Mouse (Mus musculus) spleen, adult 12 weeks (tissue): Measurements from ENCODE around the gene Elavl3.
A peak's percentile ranks its signal among the peaks of the same experiment; 100 is the strongest.
"Not testable (repeated sequence)": the region's sequence is repeated elsewhere in the genome, so short reads cannot be mapped to it uniquely, and the experiment has no call there.

Source experiments
- DNase-seq: peaks from one replicate; pipeline ENCODE4 v3.0.0; 2022; ENCODE audit warnings: low spot score

Elavl3 gene

DNA sequence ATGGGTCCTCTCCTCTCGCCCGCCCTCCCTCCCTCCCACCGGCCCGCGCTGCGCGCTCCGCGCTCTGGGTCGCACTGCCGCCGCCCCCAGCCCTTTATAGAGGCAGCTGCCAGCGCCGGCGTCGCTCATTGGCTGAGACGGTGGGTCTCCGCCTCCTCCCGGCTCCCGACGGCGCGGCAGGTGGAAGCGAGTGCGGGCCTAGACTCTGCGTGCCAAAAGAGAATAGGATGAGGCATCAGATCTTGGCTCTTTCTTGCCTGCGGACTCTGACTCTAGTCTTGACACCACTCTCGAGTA, at the start of gene Elavl3:
Elavl3 (minus strand) TSS at position 66 of the 297 bp plus-strand sequence.
- no peak for DNase-seq

DNA sequence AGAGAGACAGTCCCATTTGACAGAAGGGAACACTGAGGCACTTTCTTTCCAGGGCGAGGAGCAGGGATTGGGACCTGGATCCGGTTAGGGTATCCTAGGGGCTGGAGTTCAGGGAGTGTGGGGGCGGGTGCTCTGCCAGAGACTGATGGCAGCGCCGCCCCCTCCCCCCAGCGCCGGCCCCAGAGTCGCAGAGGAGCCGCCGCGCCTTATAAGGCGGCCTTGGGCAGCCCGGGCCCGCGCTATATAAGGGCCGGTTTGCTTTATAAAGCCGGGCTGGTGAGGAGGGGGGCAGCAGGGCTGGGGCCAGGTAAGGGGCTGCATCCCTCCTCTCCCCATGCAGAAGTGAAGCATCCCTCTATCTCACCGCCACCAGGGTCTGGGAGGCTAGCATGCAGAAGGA, 48.1 kb upstream of the Elavl3 start:
- DNase-seq, result no peak

DNA sequence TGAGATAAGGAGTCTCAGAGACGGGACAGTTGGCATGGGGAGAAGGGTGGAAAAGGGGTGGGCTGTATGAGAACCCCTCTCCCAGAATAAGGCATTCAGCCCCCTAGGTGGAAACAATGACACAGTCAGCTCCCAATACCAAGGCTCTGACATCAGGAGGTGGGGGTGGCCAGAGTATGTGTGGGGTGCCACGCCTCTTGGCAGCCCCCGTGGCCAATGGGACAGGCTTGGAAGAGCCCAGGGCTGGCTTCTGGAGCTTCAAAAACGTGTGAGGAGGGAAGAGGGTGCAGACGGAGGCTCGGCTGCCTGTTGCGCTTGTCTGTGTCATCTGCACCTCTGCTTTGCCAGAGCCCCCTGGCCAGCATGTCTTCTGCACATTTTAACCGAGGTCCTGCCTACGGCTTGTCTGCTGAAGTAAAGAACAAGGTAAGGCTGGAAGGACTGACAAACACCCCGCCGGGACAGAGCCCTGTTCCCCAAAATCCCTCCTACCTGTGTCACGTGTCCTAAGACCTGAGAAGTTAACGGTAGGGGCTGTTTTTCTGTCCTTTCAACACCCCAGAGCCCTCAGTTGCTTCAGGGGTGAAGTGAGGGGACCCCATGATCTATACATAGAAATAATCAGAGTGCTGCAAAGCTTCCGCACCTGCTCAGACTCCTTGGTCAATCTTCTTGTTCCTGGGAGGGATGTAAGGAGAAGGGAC, 47.3 kb upstream of the Elavl3 start, which contains the start of gene Cnn1:
Cnn1 (plus strand) TSS at position 224 of the 704 bp plus-strand sequence.
- no peak for DNase-seq

DNA sequence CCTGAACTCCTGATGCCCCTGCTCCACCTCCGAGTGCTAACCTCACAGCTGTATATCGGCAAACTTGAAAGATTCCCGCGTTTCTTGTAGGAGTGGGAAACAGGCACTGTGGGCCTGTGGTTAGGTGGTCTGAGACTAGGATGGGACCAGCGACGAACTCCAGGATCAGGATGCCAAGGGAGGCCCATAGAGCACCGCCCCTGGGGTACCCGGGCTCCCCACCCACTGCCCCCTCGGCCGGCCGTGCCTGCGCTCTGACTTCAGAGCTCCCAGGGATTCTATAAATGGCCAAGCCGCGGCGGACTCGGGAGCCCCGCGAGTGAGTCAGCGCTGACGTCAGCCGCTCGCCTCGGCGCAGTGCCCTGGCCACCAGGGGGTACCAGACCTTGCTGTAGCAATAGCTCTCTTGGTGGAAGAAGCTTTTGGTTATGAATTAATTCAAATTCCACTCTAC, 44.1 kb upstream of the Elavl3 start:
- peak; percentile 73 for DNase-seq

DNA sequence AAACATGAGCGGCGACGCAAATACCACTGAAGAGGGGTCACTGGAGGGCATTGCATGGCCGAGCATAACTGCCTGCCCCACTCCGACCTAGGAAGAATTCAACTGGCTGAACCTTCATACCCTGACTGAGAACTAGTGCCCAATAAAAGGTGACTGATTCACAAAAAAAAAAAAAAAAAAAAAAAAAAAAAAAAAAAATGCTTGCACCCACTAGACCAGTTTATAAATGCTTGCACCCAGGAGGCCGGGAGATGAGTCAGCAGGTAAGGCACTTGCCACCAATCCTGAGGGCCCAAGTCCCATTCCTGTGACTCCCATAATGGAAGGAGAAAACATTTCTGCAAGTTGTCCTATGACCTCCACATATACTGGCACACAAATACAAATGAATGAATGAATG, 40.9 kb upstream of the Elavl3 start:
- no peak for DNase-seq

DNA sequence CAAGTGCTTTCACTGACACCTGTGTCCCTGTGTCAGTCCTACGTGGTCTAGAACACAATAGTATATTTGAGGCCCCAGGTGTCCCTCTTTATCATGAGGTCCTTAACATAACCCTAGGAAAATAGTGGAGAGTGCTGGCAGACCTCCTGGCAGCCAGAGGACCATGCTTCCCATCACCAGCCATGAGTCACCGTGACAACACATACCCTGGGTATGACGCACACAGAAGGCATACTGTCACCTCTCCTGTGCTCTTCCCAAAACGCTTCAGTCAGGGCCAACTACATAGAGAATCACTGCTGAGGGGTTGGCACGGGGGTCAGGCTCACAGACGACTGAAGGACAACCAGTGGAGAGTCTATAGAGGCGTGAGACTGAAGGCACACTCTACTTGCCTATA, 38.2 kb upstream of the Elavl3 start:
- no peak for DNase-seq

DNA sequence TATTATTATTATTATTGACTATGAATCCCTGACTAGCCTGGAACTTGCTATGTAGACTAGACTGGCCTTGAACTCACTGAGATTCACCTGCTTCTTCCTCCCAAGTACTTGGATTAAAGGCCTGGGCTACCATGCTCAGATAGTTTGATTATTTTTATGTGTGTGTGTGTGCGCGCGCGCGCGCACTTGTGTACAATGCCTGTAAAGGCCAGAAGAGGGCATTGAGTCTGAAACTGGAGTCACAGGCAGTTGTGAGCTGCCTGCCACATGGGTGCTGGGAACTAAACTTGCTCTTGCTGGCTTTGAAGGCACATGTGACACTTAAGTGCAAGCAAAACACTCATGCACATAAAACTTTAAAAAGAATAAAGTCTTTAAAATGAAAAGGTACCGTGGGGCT, 37.5 kb upstream of the Elavl3 start:
- DNase-seq, result no peak

DNA sequence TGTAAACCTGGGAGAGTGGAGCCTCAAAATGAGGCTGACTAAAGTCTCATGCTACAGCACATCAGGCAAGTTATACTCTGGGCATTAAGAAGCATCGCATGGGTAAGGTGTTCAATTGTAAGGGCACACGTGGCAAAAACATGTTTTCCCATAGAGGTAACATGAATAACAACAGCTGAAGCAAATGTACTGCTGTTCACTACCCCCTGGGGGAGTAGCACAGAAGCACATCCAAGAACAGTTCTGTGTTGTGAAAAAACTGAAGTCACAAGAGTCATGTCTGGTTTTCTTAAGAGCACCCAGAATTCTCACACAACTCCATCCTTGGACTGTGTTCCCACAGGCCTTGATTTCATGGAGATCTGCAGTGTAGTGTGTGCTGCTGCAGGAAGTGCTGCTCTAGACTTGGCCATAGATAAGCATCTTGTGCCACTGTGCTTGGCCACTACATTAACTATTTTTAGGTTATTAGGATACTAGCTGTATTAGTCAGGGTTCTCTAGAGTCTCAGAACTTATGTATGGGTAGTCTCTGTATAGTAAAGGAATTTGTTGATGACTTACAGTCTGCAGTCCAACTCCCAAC, 35.3 kb upstream of the Elavl3 start:
- no peak for DNase-seq

DNA sequence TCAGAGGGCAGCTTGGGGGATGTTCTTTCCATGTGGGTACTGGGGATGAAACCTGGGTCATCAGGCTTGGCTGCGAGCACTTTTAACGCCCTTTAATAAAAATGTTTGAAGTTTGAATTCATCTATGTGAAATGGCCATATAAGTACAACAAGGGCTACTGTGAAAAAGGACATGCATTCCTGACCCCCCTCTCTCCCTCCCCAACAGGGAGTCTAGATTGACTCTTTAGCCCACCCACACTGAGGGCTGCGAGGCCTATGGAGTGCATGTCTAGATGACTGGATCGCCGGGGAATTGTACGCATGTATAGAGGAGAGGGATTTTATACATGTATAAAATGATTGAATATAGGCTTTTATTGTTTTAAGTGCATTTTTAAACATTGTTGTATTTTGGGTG, 34.2 kb upstream of the Elavl3 start:
- DNase-seq, result no peak

DNA sequence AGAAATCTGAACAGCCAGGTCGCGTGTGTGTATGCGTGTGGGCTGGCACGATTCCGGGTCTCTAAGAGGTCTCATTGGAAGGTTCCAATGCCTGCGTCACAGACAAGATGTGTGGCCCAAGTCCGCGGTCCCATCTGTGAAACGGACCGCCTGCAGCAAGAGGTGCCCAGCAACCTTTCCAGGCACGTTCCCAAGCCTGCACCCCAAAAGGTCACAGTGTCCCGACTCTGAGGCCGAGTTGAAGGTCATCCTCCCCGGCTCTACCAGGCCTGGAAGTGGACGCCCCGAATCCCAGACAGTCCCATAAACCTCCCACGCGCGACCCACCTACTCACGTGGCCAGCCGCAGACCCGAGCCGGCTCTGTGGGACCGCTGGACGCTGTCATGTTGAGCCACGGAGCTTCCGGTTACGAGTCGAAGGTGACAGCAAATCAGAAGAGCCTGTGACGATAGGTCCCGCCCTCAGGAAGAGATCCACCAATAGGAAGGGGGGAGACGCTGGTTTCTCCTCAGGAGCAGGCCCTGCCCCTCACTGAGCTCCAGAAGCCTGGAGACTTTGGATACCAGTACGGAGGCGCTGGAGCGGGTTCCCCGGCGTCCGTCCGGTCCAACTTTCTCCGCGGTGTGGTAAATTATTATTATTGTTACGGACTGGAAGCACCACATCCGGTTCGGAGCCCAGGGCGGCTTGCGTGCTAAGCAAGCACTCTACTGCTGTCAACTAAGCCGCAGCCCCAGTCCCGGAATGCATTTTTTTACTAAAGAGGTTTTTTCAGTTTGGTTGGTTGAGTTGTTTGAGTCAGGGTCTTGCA, 33.4 kb upstream of the Elavl3 start, which contains the start of gene Ecsit:
Ecsit (minus strand) TSS at position 417 of the 813 bp plus-strand sequence.
- DNase-seq, result peak; percentile 88

DNA sequence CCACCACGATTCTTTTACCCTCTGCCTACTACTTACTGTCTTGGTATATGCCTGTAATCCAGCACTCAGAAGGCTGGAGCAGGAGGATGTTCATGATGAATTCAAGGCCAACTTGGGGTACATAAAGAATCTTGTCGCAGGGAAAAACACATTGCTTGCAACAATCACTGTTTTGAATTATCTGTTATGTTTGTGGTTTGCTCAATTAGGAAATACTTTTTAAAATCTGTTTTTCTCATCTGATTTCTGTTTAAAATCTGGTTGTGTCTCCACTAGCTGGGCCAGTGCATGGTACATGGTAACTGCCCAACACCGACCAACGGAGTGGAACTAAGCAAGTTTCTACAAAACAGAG, 32.8 kb upstream of the Elavl3 start:
- DNase-seq, result no peak

DNA sequence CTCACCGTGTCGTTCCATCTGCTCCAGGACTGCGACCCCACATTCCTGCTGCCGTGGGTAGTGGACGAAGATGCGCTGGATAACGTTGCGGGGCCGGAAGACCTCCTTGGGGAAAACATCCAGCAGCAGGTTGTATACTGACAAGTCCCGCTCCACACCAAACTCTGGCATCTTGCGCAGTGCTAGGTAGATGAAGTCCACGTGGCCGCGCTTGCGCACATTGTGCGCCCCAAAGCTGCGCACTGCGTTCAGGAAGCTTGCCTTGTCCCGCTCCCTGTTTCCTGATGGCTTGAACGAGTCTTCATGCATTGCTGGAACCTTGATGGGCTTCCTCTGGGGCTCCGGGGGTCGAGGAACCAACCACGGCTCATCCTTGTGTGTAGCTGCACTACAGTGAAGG, 24.4 kb upstream of the Elavl3 start:
- no peak for DNase-seq

DNA sequence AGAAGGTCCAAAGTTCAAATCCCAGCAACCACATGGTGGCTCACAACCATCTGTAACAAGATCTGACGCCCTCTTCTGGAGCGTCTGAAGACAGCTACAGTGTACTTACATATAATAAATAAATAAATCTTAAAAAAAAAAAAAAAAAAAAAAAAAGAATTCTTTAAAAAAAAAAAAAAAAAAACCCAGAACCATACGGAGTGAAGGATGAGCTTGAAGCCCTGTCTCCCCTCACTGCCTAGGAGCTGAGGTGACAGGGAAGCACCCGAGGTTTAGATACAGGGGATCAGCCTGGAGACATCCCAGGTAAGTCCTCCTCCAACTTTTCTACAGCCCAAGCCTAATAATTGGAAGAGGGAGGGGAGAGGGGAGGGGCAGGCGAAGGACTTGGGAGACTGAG, 24.0 kb upstream of the Elavl3 start:
- not testable (repeated sequence) for DNase-seq

DNA sequence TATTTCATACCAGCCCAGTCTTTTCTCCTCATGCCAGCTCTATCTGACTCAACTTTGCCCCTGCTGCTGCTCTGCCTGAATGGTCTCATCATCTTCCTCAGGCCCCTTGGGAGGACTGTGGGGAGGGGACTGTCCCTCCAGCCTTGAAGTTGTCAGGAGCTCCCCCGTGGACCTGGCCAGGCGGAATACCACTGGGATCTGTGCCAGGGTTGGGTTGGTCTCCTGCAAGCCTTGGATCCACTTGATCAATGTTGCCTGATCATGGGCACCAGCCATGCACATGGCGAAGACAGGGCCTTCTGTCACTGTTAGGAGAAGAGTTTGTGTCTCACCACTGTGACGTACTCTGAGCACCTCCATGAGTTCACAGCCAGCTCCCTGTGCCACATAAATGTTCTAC, 20.5 kb upstream of the Elavl3 start:
- DNase-seq, result no peak

DNA sequence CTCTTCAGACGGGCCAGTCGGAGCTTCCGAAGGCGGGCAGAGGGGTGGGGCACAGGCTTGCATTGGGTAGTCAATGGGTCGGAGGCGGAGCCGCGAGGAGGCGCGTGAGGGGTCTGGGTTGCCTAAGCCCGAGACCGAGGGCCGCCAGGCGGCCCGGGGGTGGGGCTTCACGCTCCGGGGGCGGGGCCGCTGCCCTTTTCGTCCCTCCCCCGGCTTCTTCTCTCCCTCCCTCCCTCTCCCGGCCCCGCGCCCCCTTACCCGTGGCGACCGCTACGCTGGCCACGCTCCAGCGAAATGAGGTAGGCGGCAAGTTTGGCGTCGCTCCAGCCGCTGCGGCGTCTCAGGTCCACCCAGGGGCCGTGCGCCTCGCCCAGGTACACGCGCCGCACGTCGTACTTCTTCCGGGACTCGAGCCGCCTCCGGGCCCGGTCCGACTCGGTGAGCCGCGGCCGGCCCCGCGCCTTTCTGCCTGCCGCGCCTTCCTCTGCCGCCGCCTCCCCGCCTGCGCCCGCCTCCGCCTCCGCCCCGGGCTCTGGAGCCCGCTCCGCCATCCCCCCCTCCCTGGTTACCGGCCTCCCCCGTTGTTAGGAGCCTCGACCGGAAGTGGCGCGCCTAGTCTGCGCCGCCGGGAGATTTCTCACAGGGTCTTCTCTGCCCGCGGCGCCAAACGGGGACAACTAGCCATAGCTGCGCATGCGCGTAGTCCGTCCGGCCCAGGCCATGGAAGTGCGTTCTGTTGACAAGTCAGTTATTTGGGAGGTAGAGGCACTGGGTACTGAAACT, 19.2 kb upstream of the Elavl3 start, which contains the start of the genes Gm49318 and Zfp653:
Gm49318 (minus strand) TSS at position 469 of the 783 bp plus-strand sequence.
Zfp653 (minus strand) TSS at position 586 of the 783 bp plus-strand sequence.
- peak; percentile 91 for DNase-seq

DNA sequence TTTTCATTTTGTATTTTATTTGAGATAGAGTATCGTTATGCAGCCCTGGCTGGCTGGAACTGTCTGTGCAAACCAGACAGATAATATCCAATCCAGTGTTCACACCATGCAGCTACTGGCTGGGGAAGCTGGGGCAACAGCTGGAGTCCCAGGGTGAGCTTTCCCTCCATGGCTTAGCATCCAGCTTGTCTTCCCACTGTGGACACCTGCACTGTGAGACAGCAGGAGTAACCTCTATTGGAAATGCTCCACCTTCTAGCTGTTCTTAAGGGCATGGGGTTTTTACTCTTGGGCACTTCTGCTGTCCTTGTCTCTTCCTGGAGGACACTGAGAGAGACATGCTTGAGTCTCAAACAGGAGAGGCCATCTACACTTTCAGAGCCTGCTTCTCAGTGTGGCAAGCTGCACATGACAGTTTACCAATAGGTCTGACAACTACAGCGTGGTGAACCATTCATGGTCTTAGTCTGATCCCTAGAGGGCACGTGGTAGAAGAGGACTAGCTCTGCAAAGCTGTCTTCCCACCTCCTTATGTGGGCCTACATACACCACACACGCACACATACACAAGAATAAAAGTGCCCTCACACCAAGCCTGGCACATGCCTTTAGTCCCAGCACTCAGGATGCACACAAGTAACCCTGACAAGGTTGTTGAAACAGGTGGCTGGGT, 18.2 kb upstream of the Elavl3 start:
- no peak for DNase-seq

DNA sequence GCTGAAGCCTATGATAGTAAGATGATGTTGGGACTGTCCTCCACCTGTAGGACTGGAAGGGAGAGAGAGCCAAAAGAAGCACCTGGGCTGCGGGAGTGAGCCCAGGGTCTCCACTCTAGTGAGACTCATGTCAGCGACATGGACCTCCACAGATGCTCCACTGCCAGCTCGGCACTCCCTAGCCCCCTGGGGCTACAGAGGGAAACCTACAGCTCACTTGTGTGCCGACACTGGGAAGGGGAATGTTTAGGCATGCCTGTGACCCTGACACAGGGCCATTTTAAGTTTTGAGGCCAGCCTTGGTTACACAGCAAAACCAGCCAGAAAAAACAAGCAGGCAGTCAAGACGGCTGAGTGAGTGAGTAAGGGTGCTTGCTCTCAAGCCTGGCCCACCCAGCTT, 15.4 kb upstream of the Elavl3 start:
- DNase-seq, result no peak

DNA sequence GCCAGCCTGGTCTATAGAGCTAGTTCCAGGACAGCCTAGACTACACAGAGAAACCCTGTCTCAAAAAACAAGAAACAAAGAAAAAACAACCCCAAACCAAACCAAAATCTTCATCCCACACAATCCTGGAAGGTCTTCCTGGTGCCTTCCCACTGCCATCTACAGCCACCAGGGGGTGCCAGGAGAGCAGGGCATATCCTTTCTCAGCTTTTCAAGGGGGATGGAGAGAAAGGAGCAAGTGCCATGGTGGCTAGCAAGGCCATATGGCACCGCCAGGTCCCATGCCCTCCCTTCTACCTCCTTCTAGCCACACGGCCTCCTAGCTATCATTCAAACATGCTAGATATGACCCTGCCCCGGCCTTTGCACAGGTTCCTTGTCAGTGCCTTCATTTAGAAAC, 14.6 kb upstream of the Elavl3 start:
- DNase-seq, result peak; percentile 40

DNA sequence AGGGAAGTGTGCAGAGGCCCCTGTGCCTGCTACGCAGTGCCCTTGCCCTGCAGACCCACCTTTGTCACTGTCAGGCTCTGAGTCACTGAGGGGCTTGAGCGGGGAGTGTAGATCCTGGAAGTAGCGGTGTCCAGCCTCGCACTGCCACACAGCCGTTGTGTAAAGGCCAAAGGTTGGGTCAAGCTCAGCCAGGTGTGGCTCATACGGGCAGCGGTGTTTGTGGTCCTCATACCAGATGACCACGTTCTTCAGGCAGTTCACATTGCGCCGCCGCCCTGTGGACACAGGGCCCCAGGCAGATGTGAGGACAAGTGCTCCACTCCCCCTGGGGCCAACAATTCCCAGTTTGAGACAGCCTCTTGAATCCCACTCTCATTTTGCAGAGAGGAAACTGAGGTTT, 13.8 kb upstream of the Elavl3 start:
- no peak for DNase-seq

DNA sequence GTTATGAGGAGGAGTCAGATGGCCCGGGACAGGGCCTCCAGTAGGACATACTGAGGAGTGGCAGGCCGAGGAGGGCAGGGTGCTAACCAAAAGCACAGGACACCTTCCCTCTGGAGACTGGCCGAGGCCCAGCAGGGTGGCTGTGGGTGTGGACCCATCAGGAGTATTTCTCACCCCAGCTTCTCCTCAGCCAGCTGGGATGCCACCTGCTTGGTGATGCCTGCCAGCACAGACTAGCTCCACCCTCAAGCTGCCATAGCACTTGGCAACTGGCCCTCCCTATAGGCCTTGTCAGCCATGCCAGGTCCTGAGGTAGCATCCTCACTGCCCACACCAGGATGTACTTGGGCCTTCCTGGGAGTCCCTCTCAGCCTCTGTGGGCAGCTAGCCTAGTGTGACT, 12.5 kb upstream of the Elavl3 start:
- no peak for DNase-seq

DNA sequence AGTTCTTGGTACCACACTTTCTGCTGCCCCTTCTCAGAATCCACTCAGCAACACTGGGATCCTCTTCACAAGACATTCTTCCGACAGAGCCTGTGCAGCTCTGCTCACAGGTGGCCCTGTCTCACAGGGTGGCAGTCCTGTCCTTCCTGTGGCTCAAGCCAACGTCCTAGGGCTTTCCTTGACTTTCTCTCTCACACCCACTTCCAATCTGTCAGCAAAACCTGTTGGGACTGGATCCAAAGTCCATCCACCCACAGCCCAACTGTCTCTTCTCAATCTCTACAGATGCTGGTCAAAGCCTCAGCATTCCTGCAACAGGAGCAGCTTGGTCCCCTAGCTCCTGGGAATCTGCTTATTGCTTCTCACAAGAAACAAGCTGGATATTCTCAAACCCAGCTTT, 9.5 kb upstream of the Elavl3 start:
- DNase-seq, result no peak

DNA sequence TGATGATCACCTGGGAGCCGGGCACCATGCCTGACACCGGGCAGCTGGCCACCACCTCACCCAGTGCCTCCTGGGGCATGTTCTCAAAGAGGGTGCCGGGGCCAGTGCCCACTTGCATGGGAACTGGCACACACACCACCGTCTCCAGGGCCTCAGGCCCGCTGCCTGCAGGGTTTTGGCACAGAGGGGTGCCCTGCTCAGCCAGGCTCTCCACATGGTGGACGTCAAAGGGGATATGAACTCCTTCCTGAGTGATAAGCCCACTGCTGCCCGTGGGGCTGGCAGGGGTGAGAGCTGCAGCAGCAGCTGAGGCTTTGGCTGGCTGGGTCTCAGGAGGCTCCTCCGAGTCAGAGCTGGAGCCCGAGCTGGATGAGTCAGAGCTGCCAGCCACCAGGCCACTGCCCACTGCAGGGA, 6.2 kb upstream of the Elavl3 start:
- DNase-seq, result no peak
